Mouse (Mus musculus): Measurements from ENCODE around the gene Gm11032. TPM values are rescaled to one million over a fixed set of nuclear protein-coding genes. Genes with fewer than 3 reads are reported as not detected.
A peak's percentile ranks its signal among the peaks of the same experiment; 100 is the strongest.
"Not testable (repeated sequence)": the region's sequence is repeated elsewhere in the genome, so short reads cannot be mapped to it uniquely, and the experiment has no call there.

Gene Gm11032
- polyA plus RNA-seq (2015; fragmentation: Nextera tagmentation; extraction: Ambion mirVana), result not detected in 2 replicates

DNA sequence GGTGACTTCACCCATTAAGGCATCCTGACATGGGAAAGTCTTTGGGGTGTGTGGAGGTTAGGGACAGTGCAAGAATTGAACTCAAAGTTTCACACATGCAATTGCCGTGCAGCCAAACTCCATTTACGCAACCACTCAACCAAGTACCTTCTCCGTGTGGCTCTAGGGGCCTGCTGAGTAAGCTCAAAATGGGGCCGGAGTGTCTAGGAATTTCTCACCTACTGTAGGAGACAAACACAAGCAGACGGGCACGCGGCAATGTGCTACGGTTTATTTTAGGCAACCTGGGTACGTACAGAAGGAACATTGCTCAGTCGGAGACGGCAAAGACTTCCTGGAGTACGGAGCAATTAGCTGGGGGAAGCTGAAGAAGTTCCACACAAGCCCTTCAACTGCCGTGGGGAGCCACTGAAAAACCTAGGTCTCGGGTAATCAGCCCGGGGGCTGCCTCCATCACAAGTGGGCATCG is at the start of gene Gm11032:
Gene Gm11032 (plus strand): TSS at position 51 of the 469 bp plus-strand sequence.
- 52% methylated on average over 16 of the region's 16 CpGs for WGBS
- Histone ChIP-seq H3K9me3 (ENCODE audit: low read length) (no peaks in the 10 kb centered on the region), H3K4me2 (replicated peaks; ENCODE audit: low read depth, low read length) (no peak within 1 kb of the TSS), H3K4me3 (ENCODE audit: low read depth, low read length) (no peak within 1 kb of the TSS), H3K4me1 (ENCODE audit: insufficient read depth, low read depth, low read length) (no peaks in the 10 kb centered on the region; the same call in 1 of the 2 replicates), H3K27me3 (replicated peaks; ENCODE audit: insufficient read depth, low read length) (no peaks in the 10 kb centered on the region), H3K27ac (ENCODE audit: low read length) (no peak within 1 kb of the TSS), H3K36me3 (ENCODE audit: insufficient read depth, low read length) (no peaks in the 10 kb centered on the region), H3K9ac (replicated peaks; ENCODE audit: low read depth) (no peak within 1 kb of the TSS)
- ATAC-seq, result no peak
- TF ChIP-seq EP300 (IDR thresholded peaks at IDR 0.05) (no peak), CTCF (IDR thresholded peaks at IDR 0.05) (no peak)
- no peak for DNase-seq (ENCODE audit: low spot score)

GRCm38 (mm10) chr11:4571491-4571901 is 48.4 kb upstream of the Gm11032 start:
- Histone ChIP-seq H3K36me3 (ENCODE audit: insufficient read depth, low read length) (no peaks in the 10 kb centered on the region), H3K9ac (replicated peaks; ENCODE audit: low read depth) (no peak overlapping the region), H3K27ac (ENCODE audit: low read length) (no peak overlapping the region), H3K4me3 (ENCODE audit: low read depth, low read length) (no peak overlapping the region), H3K27me3 (replicated peaks; ENCODE audit: insufficient read depth, low read length) (no peaks in the 10 kb centered on the region), H3K4me2 (replicated peaks; ENCODE audit: low read depth, low read length) (no peak overlapping the region), H3K4me1 (ENCODE audit: insufficient read depth, low read depth, low read length) (no peaks in the 10 kb centered on the region), H3K9me3 (ENCODE audit: low read length) (no peaks in the 10 kb centered on the region)
- ATAC-seq (peak; percentile 53), DNase-seq (ENCODE audit: low spot score) (peak; percentile 69)
- 64% methylated on average over 4 of the region's 4 CpGs for whole genome bisulfite sequencing
- TF ChIP-seq CTCF (IDR thresholded peaks at IDR 0.05), result no peak
- no peak for TF ChIP-seq EP300 (IDR thresholded peaks at IDR 0.05)

GRCm38 (mm10) chr11:4576090-4576732 is 43.7 kb upstream of the Gm11032 start:
- not testable (repeated sequence) for ATAC-seq; H3K36me3 ChIP-seq (ENCODE audit: insufficient read depth, low read length)
- WGBS, result 78% methylated on average over 2 of the region's 2 CpGs

DNA sequence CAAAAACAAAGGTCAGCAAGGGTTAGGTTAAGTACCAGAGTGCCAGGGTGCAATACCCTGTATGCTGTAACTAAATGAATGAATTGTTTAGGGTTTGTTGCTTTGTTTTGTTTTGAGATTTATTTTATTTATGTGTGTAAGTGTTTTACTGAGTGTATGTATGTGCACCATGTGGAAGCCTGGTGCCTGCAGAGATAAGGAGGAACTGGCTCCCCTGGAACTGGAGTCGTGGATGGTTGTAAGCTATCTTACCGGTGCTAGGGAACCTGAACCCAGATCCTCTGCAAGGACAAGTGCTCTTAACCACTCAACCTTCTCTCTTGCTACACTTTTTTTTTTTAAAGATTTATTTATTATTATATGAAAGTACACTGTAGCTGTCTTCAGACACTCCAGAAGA is 42.8 kb upstream of the Gm11032 start:
- WGBS, result 89% methylated on average over 2 of the region's 2 CpGs
- no peaks in the 10 kb centered on the region for H3K4me1 ChIP-seq (ENCODE audit: insufficient read depth, low read depth, low read length)
- H3K27me3 ChIP-seq (replicated peaks; ENCODE audit: insufficient read depth, low read length), result no peaks in the 10 kb centered on the region
- H3K4me3 ChIP-seq (ENCODE audit: low read depth, low read length), result no peak overlapping the region
- no peak overlapping the region for H3K27ac ChIP-seq (ENCODE audit: low read length)
- ATAC-seq (no peak), DNase-seq (ENCODE audit: low spot score) (no peak)
- no peaks in the 10 kb centered on the region for H3K36me3 ChIP-seq (ENCODE audit: insufficient read depth, low read length)
- H3K4me2 ChIP-seq (replicated peaks; ENCODE audit: low read depth, low read length), result no peak overlapping the region
- no peaks in the 10 kb centered on the region for H3K9me3 ChIP-seq (ENCODE audit: low read length)
- no peak overlapping the region for H3K9ac ChIP-seq (replicated peaks; ENCODE audit: low read depth)
- TF ChIP-seq EP300 (IDR thresholded peaks at IDR 0.05) (no peak), CTCF (IDR thresholded peaks at IDR 0.05) (no peak)

More at GRCm38 (mm10) chr11:4576090-4576732, 43.7 kb upstream of the Gm11032 start:
- H3K27ac ChIP-seq (ENCODE audit: low read length); DNase-seq (ENCODE audit: low spot score); H3K4me2 ChIP-seq (replicated peaks; ENCODE audit: low read depth, low read length); H3K9me3 ChIP-seq (ENCODE audit: low read length); H3K4me3 ChIP-seq (ENCODE audit: low read depth, low read length); H3K4me1 ChIP-seq (ENCODE audit: insufficient read depth, low read depth, low read length); H3K9ac ChIP-seq (replicated peaks; ENCODE audit: low read depth); H3K27me3 ChIP-seq (replicated peaks; ENCODE audit: insufficient read depth, low read length): not testable (repeated sequence)

GRCm38 (mm10) chr11:4578682-4579081 is 41.2 kb upstream of the Gm11032 start:
- no peak overlapping the region for H3K9ac ChIP-seq (replicated peaks; ENCODE audit: low read depth)
- DNase-seq (ENCODE audit: low spot score), result peak; percentile 65
- peak; percentile 71 for ATAC-seq
- no peaks in the 10 kb centered on the region for H3K9me3 ChIP-seq (ENCODE audit: low read length)
- no peaks in the 10 kb centered on the region for H3K4me1 ChIP-seq (ENCODE audit: insufficient read depth, low read depth, low read length)
- H3K27ac ChIP-seq (ENCODE audit: low read length), result no peak overlapping the region
- WGBS, result 46% methylated on average over 2 of the region's 2 CpGs
- H3K4me2 ChIP-seq (replicated peaks; ENCODE audit: low read depth, low read length), result no peak overlapping the region
- no peaks in the 10 kb centered on the region for H3K27me3 ChIP-seq (replicated peaks; ENCODE audit: insufficient read depth, low read length)
- H3K4me3 ChIP-seq (ENCODE audit: low read depth, low read length), result no peak overlapping the region
- H3K36me3 ChIP-seq (ENCODE audit: insufficient read depth, low read length), result no peaks in the 10 kb centered on the region
- no peak for TF ChIP-seq CTCF (IDR thresholded peaks at IDR 0.05)
- TF ChIP-seq EP300 (IDR thresholded peaks at IDR 0.05), result no peak

DNA sequence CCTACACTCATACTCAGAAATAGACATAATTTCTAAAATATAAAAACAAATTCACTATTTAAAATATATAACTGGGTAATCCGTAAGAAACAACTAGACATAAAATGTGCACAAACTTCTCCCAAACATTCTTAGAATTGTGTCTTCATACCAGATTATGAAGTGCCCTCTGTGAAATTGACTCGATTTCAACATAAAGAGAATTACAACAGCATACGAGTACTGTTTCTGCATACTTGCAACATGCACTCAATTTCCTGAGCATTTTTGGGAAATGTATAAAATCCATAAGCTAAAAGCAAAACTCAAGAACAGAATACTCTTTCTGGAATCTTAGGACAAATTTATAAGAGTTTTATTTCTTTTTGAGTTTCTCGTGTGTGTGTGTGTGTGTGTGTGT is 28.1 kb upstream of the Gm11032 start:
- TF ChIP-seq EP300 (IDR thresholded peaks at IDR 0.05) (0 out of 2 replicates have a peak, but pooled peaks have one; percentile 18), CTCF (IDR thresholded peaks at IDR 0.05) (no peak)
- H3K4me1 ChIP-seq (ENCODE audit: insufficient read depth, low read depth, low read length), result peaks cover 4% of the 10 kb centered on the region
- DNase-seq (ENCODE audit: low spot score), result peak; percentile 71
- H3K36me3 ChIP-seq (ENCODE audit: insufficient read depth, low read length), result no peaks in the 10 kb centered on the region
- H3K4me2 ChIP-seq (replicated peaks; ENCODE audit: low read depth, low read length), result no peak overlapping the region
- no peaks in the 10 kb centered on the region for H3K9me3 ChIP-seq (ENCODE audit: low read length)
- no peak overlapping the region for H3K27ac ChIP-seq (ENCODE audit: low read length)
- H3K27me3 ChIP-seq (replicated peaks; ENCODE audit: insufficient read depth, low read length), result no peaks in the 10 kb centered on the region
- WGBS, result 42% methylated on average over 4 of the region's 4 CpGs
- H3K9ac ChIP-seq (replicated peaks; ENCODE audit: low read depth), result no peak overlapping the region
- no peak overlapping the region for H3K4me3 ChIP-seq (ENCODE audit: low read depth, low read length)
- ATAC-seq, result no peak
